Mouse (Mus musculus) embryonic facial prominence, embryonic 13.5 days (tissue): Measurements from ENCODE around the gene Uts2. TPM values are rescaled to one million over a fixed set of nuclear protein-coding genes. Genes with fewer than 3 reads are reported as not detected.

Experiments used
- ATAC-seq: fragments of 200-750 bp; cut with Nextera tagmentation; 2 replicates; pipeline ENCODE4 v1.8.0; 2017; ENCODE audit warnings: low read depth; ENCODE audit not compliant: insufficient number of reproducible peaks, insufficient read depth, low FRiP score, low TSS enrichment
- H3K27ac ChIP-seq: fragments of 300-500 bp; sonication (generic); 2 replicates; pipeline ENCODE4 v1.5.1; 2015; ENCODE audit warnings: moderate library complexity, mild to moderate bottlenecking, inconsistent platforms
- H3K27me3 ChIP-seq: fragments of 300-500 bp; sonication (generic); 2 replicates; pipeline ENCODE4 v1.6.1; 2015; ENCODE audit warnings: mild to moderate bottlenecking, inconsistent platforms
- H3K36me3 ChIP-seq: fragments of 300-500 bp; sonication (generic); 2 replicates; pipeline ENCODE4 v1.6.1; 2015; ENCODE audit warnings: mild to moderate bottlenecking, inconsistent platforms
- H3K4me1 ChIP-seq: fragments of 300-500 bp; sonication (generic); 2 replicates; pipeline ENCODE4 v1.6.1; 2015; ENCODE audit warnings: inconsistent platforms
- H3K4me2 ChIP-seq: fragments of 300-500 bp; sonication (generic); 2 replicates; pipeline ENCODE4 v1.6.1; 2015; ENCODE audit warnings: moderate library complexity, mild to moderate bottlenecking, inconsistent platforms
- H3K4me3 ChIP-seq: fragments of 300-500 bp; sonication (generic); 2 replicates; pipeline ENCODE4 v1.5.1; 2015; ENCODE audit warnings: mild to moderate bottlenecking, inconsistent platforms
- H3K9ac ChIP-seq: fragments of 300-500 bp; sonication (generic); 2 replicates; pipeline ENCODE4 v1.6.1; 2015; ENCODE audit warnings: mild to moderate bottlenecking, inconsistent platforms
- H3K9me3 ChIP-seq: fragments of 300-500 bp; sonication (generic); 2 replicates; pipeline ENCODE4 v1.6.1; 2016; ENCODE audit warnings: inconsistent platforms
- WGBS: fragments of 180-500 bp; shearing (Covaris S2); methylation state at CpG from one replicate; pipeline ENCODE4 v1.1.7; 2015; ENCODE audit warnings: mixed read lengths; 5-methylcytosine and 5-hydroxymethylcytosine counted together
- polyA plus RNA-seq: library from polyadenylated mRNA; unstranded; fragments of >200 nt; fragmentation: Nextera tagmentation; extraction: Ambion mirVana; gene quantifications from 2 replicates; pipeline ENCODE4 v1.2.1, GENCODE M21; 2015

The Uts2 gene
- polyA plus RNA-seq, 1 experiment from 2014 or later = not detected

- no peak overlapping the region for H3K4me2 ChIP-seq
- no peak overlapping the region for H3K9ac ChIP-seq
- no peak overlapping the region for H3K27ac ChIP-seq
- 88% methylated on average over 9 of the region's 9 CpGs for WGBS
- H3K4me1 ChIP-seq = no peaks in the 10 kb centered on the region
- H3K27me3 ChIP-seq = no peaks in the 10 kb centered on the region
- no peak overlapping the region for H3K4me3 ChIP-seq
- H3K9me3 ChIP-seq = no peaks in the 10 kb centered on the region
- peaks cover 7% of the 10 kb centered on the region for H3K36me3 ChIP-seq
- no peak for ATAC-seq
Observed at GRCm38 (mm10) chr4:151024152-151024551, 27.3 kb downstream of the Uts2 start.

DNA sequence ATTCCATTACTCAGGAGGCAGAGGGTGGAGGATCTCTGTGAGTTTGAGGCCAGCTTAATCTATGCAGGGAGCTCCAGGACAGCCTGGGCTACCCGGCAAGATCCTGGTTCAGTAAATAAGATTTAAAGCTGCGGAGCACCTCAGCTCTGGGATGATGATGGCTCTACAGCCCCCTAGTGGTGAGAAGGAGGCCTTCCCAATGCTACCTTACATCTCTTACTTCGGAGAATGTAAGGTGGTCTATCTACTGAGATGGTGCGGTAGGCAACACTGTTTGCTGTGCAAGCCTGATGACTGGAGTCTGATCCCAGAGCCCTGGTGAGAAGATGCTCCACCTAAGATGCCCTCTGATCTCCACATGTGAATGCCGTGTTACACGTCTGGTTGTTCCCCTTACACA, 30.1 kb downstream of the Uts2 start:
- peaks cover 7% of the 10 kb centered on the region for H3K36me3 ChIP-seq
- no peaks in the 10 kb centered on the region for H3K27me3 ChIP-seq
- H3K9ac ChIP-seq = no peak overlapping the region
- H3K4me1 ChIP-seq = no peaks in the 10 kb centered on the region
- H3K9me3 ChIP-seq = no peaks in the 10 kb centered on the region
- no peak for ATAC-seq
- H3K4me2 ChIP-seq = no peak overlapping the region
- H3K4me3 ChIP-seq = no peak overlapping the region
- WGBS = 47% methylated on average over 6 of the region's 6 CpGs
- no peak overlapping the region for H3K27ac ChIP-seq

DNA sequence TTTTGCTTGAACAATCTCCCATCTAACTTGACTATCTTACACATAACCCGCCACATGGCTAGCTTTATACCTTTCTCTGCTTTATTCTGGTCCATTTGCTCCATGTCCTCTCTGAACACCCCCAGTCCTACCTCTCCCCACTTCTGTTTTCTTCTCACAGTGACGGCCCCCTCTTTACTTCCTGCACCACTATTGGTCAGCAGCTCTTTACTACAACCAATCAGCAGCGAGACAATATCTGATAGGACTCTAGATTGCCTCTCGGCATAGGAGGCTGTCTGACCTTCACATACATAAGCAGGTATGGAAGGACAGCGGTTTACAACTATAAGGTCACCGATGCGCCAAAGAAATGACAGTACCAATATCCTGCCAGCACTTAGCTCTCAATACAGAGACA, 39.6 kb downstream of the Uts2 start:
- no peak overlapping the region for H3K4me3 ChIP-seq
- no peak for ATAC-seq
- 87% methylated on average over 7 of the region's 7 CpGs for WGBS

GRCm38 (mm10) chr4:151037800-151038199, 40.9 kb downstream of the Uts2 start:
- WGBS = 88% methylated on average over 11 of the region's 11 CpGs
- H3K4me3 ChIP-seq = no peak overlapping the region

More for the DNA sequence above, 39.6 kb downstream of the Uts2 start:
- Histone ChIP-seq H3K27me3 (no peaks in the 10 kb centered on the region), H3K27ac (no peak overlapping the region), H3K9me3 (no peaks in the 10 kb centered on the region), H3K9ac (no peak overlapping the region), H3K4me2 (no peak overlapping the region), H3K4me1 (no peaks in the 10 kb centered on the region), H3K36me3 (peaks cover 10% of the 10 kb centered on the region; the same call in 1 of the 2 replicates)

DNA sequence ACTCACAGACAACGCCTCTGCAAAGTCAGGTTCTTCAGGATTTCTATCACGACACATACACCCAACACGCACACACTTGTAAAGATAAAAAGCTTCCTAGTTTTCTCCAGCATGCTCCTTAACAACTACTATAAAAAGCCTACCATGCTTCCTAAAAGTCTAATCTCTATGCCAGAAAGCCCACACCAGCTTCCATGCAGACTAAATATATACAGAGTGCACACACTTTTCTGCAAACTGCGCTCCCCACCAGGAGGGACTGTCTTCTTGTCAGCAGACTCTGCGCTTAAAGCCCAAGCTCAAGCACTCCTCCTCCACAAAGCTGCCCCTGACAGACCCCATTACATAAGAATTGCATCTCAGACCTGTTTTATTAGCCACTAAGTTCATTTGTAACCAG, 44.6 kb downstream of the Uts2 start:
- 87% methylated on average over 5 of the region's 5 CpGs for WGBS
- no peak overlapping the region for H3K4me3 ChIP-seq
- ATAC-seq = no peak
- H3K4me1 ChIP-seq = peaks cover 13% of the 10 kb centered on the region
- H3K36me3 ChIP-seq = peaks cover 5% of the 10 kb centered on the region
- H3K27ac ChIP-seq = no peak overlapping the region
- H3K27me3 ChIP-seq = no peaks in the 10 kb centered on the region
- H3K9ac ChIP-seq = no peak overlapping the region
- no peak overlapping the region for H3K4me2 ChIP-seq
- H3K9me3 ChIP-seq = no peaks in the 10 kb centered on the region

More at GRCm38 (mm10) chr4:151037800-151038199, 40.9 kb downstream of the Uts2 start:
- peaks cover 6% of the 10 kb centered on the region; the same call in 1 of the 2 replicates for H3K36me3 ChIP-seq
- H3K4me1 ChIP-seq = no peaks in the 10 kb centered on the region
- H3K9ac ChIP-seq = no peak overlapping the region
- H3K9me3 ChIP-seq = no peaks in the 10 kb centered on the region
- H3K27me3 ChIP-seq = no peaks in the 10 kb centered on the region
- H3K4me2 ChIP-seq = no peak overlapping the region
- ATAC-seq = no peak
- H3K27ac ChIP-seq = no peak overlapping the region

GRCm38 (mm10) chr4:151043281-151043680, 46.4 kb downstream of the Uts2 start:
- peak overlapping the region; percentile 81 for H3K9ac ChIP-seq
- WGBS = 46% methylated on average over 5 of the region's 5 CpGs

GRCm38 (mm10) chr4:151044037-151044943, 47.4 kb downstream of the Uts2 start, which contains the start of gene Per3:
Per3 (minus strand) TSS chr4:151044665.
- peak within 1 kb of the TSS; percentile 81 for H3K9ac ChIP-seq
- H3K36me3 ChIP-seq = peaks cover 28% of the 10 kb centered on the region
- H3K9me3 ChIP-seq = no peaks in the 10 kb centered on the region
- no peaks in the 10 kb centered on the region for H3K27me3 ChIP-seq
- peaks cover 13% of the 10 kb centered on the region for H3K4me1 ChIP-seq
- WGBS = under 1% methylated on average over 79 of the region's 79 CpGs
- H3K4me2 ChIP-seq = peak within 1 kb of the TSS; percentile 99
- peak within 1 kb of the TSS; percentile 28; the same call in 1 of the 2 replicates for H3K27ac ChIP-seq
- H3K4me3 ChIP-seq = peak within 1 kb of the TSS; percentile 66
- peak; percentile 97 for ATAC-seq

More at GRCm38 (mm10) chr4:151043281-151043680, 46.4 kb downstream of the Uts2 start:
- Histone ChIP-seq H3K27me3 (no peaks in the 10 kb centered on the region), H3K36me3 (peaks cover 20% of the 10 kb centered on the region), H3K9me3 (no peaks in the 10 kb centered on the region), H3K27ac (no peak overlapping the region), H3K4me3 (peak overlapping the region; percentile 66), H3K4me1 (peaks cover 13% of the 10 kb centered on the region), H3K4me2 (peak overlapping the region; percentile 99)
- ATAC-seq = no peak

DNA sequence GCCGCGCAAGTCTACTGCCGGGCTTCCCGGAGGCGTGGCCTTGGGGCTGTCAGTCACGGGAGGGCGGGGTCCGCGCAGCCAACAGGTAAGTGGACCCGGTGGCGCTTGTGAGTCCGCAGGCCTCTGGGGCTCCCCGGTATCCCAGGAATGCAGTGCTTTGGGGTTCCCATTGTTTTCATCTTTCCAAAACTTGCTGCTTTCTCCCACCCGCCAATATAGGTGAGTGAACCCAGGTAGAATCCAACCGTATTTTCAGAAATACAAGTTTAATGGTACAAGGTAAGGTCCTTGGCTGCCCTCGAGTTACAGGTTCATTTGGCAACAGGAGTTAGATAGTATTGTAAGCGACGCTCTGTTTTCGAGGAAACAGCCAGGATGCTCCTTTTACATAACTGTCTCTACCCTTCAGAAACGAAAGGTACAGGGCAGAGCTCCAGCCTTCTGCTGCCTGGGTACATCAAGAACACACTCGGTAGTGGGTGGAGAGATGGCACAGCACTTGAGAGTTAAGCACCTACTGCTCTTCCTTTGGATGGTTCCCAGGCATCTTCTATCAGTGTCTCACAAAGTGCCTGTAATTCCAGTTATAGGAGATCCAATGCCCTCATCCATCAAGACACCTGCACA, 48.2 kb downstream of the Uts2 start:
- WGBS = 7% methylated on average over 21 of the region's 21 CpGs
- Histone ChIP-seq H3K4me1 (peaks cover 13% of the 10 kb centered on the region), H3K27me3 (no peaks in the 10 kb centered on the region), H3K36me3 (peaks cover 35% of the 10 kb centered on the region), H3K4me2 (peak overlapping the region; percentile 99), H3K9me3 (no peaks in the 10 kb centered on the region), H3K4me3 (peak overlapping the region; percentile 66), H3K27ac (0 out of 2 replicates have a peak overlapping the region, but pooled peaks have one; percentile 16), H3K9ac (peak overlapping the region; percentile 81)
- 0 out of 2 replicates have a peak, but pooled peaks have one; percentile 2 for ATAC-seq

- Histone ChIP-seq H3K27ac (no peak overlapping the region), H3K9me3 (no peaks in the 10 kb centered on the region), H3K9ac (no peak overlapping the region), H3K4me2 (no peak overlapping the region), H3K4me3 (no peak overlapping the region), H3K36me3 (peaks cover 48% of the 10 kb centered on the region), H3K27me3 (no peaks in the 10 kb centered on the region), H3K4me1 (peaks cover 13% of the 10 kb centered on the region)
- 84% methylated on average over 3 of the region's 3 CpGs for WGBS
- ATAC-seq = no peak
Observed at GRCm38 (mm10) chr4:151046524-151046923, 49.6 kb downstream of the Uts2 start.

DNA sequence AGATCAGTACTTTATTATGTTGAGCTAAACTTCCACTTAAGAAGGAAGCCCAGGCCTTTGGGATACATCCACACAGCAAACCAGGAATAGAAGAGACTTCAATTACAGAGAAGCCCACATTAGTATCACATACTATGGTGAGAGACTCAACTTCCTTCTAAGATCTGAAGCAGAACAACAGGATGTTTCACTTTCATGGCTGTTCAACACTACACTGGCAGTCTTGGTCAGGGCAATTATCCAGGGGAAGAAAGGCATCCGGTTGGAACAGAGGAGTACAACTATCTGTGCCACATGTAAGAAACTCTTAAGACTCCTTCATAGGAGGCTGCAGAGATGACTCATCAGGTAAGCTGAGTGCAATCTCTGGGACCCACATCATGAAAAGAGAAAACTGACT, 54.3 kb downstream of the Uts2 start:
- no peak for ATAC-seq
- H3K27ac ChIP-seq = no peak overlapping the region
- H3K27me3 ChIP-seq = no peaks in the 10 kb centered on the region
- H3K4me3 ChIP-seq = no peak overlapping the region
- H3K9me3 ChIP-seq = no peaks in the 10 kb centered on the region
- peaks cover 76% of the 10 kb centered on the region for H3K36me3 ChIP-seq
- H3K4me1 ChIP-seq = 0 out of 2 replicates have a peak, but pooled peaks cover 2% of the 10 kb centered on the region
- no peak overlapping the region for H3K4me2 ChIP-seq
- H3K9ac ChIP-seq = no peak overlapping the region
- WGBS = 85% methylated on average over 1 of the region's 1 CpGs
